Mouse (Mus musculus) liver, adult (tissue): ENCODE measurements around the gene Umad1.

Experiments
- GATA4 ChIP-seq: IDR thresholded peaks from 2 replicates; pipeline ENCODE4 v1.6.1; 2014; ENCODE audit warnings: mild to moderate bottlenecking, low read length; ENCODE audit not compliant: insufficient replicate concordance

Gene Umad1

GRCm38 (mm10) chr6:8352533-8353168 lies 93.6 kb downstream of the Umad1 start:
- TF ChIP-seq GATA4: no peak

DNA sequence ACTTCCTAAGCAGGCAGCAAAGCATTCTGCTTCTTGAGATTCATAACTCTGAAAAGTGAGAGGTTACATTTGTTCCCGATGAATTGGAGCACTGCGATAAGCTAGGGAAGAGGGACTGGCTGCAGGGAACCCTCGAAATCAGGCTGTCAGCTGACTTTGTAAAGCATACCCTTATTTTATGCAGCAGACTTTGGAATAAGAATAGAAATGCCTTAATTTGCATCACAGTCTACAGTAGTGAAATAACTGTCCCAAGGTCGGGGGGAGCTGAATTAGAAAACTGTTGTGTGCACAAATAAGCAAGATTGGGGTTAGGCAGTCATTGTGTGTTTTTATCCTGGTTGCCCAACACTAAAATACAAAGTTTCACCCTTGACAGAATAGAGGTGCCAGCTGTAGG lies 94.4 kb downstream of the Umad1 start:
- no peak for TF ChIP-seq GATA4

DNA sequence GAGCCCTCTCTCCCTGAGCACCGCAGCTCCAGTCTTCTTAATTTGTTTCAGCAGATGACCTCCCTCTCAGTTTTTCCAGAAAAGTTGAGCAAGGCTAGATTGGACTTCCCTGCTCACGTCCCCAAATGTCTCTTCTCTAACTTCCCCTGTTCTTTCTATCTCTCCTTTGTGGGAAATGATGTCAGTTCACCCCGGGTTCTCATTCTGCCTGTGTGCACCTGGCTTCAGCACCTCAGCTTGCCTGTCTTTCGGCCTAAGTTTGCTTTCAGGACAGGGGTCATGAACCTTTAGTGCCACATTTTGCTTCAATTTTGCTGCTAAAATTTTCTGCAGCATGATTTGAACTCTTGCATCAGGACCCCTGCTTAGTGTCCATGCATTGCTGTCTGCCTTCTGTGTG lies 95.8 kb downstream of the Umad1 start:
- TF ChIP-seq GATA4: no peak

DNA sequence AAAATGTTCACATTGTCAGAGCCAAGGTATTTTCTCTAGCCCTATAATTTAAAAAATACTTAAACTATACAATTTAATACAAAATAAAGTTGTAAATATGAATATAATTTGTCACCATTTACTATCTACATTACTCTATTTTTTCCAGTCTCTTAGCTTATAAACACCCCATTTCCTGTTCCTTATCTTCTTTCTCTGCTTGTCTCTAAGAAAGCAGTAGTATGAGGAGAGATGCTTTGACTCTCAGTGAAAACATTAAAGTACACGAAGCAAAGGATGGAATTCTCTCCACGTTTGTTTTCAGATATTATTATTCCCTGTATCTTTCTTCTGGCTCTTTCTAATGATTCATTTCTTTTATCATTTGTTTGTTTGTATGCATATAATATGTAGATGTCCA lies 99.1 kb downstream of the Umad1 start:
- TF ChIP-seq GATA4: no peak

- TF ChIP-seq GATA4: no peak
Observed at GRCm38 (mm10) chr6:8358782-8359181, 99.7 kb downstream of the Umad1 start.

GRCm38 (mm10) chr6:8360805-8361204 lies 101.7 kb downstream of the Umad1 start:
- no peak for TF ChIP-seq GATA4

GRCm38 (mm10) chr6:8364033-8364756 lies 105.1 kb downstream of the Umad1 start:
- no peak for TF ChIP-seq GATA4

DNA sequence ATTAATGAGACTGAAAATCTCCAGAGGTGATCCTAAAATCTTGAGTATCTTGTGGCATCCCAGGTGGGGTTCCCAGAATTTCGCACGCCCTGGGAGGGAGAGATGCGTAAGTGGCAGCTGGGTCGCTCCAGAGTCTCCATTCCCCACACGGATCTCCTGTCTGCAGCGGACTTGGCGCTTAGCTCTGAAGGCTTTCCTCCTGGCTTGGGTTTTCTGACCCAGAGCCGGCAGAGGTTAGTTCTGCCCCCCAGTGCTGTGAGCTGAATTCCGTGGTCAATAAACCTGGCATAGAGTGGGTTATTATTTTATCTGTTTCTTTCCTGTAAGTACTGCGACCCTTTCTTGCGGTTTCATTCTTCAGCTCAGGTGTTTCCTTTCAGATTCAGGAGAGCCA lies 105.7 kb downstream of the Umad1 start:
- no peak for TF ChIP-seq GATA4

- no peak for TF ChIP-seq GATA4
Observed at GRCm38 (mm10) chr6:8367675-8368074, 108.6 kb downstream of the Umad1 start.

- no peak for TF ChIP-seq GATA4
Observed at GRCm38 (mm10) chr6:8368198-8368864, 109.2 kb downstream of the Umad1 start.

GRCm38 (mm10) chr6:8370624-8371023 lies 111.5 kb downstream of the Umad1 start:
- TF ChIP-seq GATA4: no peak

DNA sequence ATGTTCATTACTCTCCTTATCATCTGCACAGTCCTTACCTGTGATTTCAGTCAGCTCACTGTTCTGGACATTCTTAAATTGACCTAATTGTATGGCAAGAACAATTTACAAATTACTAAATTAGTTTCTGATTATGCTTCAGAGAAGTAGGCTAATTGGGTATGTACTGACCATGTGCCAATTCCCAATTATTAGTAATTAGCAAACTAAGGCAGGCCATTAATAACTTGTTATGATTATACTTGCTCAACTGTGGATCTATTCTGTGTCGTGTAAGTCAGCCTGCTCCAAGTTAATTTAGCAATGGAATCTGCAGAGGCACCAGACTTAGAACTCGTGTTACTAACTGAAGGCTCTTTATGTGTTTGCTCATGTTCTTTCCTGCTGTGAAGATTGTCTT lies 114.0 kb downstream of the Umad1 start:
- TF ChIP-seq GATA4: no peak

- no peak for TF ChIP-seq GATA4
Observed at GRCm38 (mm10) chr6:8373851-8374250, 114.8 kb downstream of the Umad1 start.

GRCm38 (mm10) chr6:8374290-8374689 lies 115.2 kb downstream of the Umad1 start:
- no peak for TF ChIP-seq GATA4

DNA sequence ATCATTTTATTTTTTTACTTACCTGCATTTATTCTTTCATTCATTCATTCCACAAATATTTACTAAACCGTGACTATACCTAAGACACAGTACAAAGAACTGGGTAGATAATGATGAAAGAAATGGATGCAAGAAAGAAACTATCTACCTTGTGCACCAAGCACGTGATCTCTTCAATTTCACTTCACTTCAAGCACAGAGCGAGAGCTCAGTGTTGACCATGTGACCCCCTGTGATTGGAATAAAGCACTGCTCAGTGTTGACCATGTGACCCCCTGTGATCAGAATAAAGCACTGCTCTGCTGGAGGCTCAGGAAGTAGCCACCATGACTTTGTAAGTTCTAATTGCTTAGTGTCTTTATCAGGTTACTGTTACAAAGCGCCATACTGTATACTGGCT lies 115.6 kb downstream of the Umad1 start:
- TF ChIP-seq GATA4: no peak

- TF ChIP-seq GATA4: no peak
Observed at GRCm38 (mm10) chr6:8376351-8376750, 117.3 kb downstream of the Umad1 start.
